Mouse (Mus musculus) stomach, postnatal 0 days (tissue): Measurements from ENCODE around the gene Kcna6. TPM values are rescaled to one million over a fixed set of nuclear protein-coding genes. Genes with fewer than 3 reads are reported as not detected.

Experiments used
- ATAC-seq: fragments of 200-750 bp; cut with Nextera tagmentation; 2 replicates; pipeline ENCODE4 v1.8.0; 2017; ENCODE audit not compliant: low FRiP score, low TSS enrichment
- DNase-seq: peaks from one replicate; pipeline ENCODE4 v3.0.0-alpha.2; 2016; ENCODE audit warnings: low spot score
- H3K27ac ChIP-seq: fragments of 300-500 bp; sonication (generic); replicated peaks from 2 replicates; pipeline ENCODE4 v1.5.1; 2014; ENCODE audit warnings: mild to moderate bottlenecking, control low read depth
- H3K27me3 ChIP-seq: fragments of 300-500 bp; sonication (generic); 2 replicates; pipeline ENCODE4 v1.6.1; 2014; ENCODE audit warnings: low read length; ENCODE audit not compliant: control insufficient read depth, insufficient read depth
- H3K36me3 ChIP-seq: fragments of 300-500 bp; sonication (generic); 2 replicates; pipeline ENCODE4 v1.6.1; 2014; ENCODE audit warnings: low read length, mixed read lengths; ENCODE audit not compliant: control insufficient read depth, insufficient read depth
- H3K4me1 ChIP-seq: fragments of 300-500 bp; sonication (generic); replicated peaks from 2 replicates; pipeline ENCODE4 v1.6.1; 2014; ENCODE audit warnings: antibody characterized with exemption; ENCODE audit not compliant: control insufficient read depth, insufficient read depth
- H3K4me2 ChIP-seq: fragments of 300-500 bp; sonication (generic); replicated peaks from 2 replicates; pipeline ENCODE4 v1.6.1; 2014; ENCODE audit warnings: low read depth, mild to moderate bottlenecking, control low read depth, moderate library complexity
- H3K4me3 ChIP-seq: fragments of 300-500 bp; sonication (generic); 2 replicates; pipeline ENCODE4 v1.5.1; 2014; ENCODE audit warnings: low read depth, low read length, control low read depth
- H3K9ac ChIP-seq: fragments of 300-500 bp; sonication (generic); 2 replicates; pipeline ENCODE4 v1.6.1; 2014; ENCODE audit warnings: mild to moderate bottlenecking, low read length, control low read depth, mixed read lengths
- H3K9me3 ChIP-seq: fragments of 300-500 bp; sonication (generic); 2 replicates; pipeline ENCODE4 v1.6.1; 2016; ENCODE audit warnings: low read length; ENCODE audit not compliant: control insufficient read depth
- CTCF ChIP-seq: IDR thresholded peaks from 2 replicates; pipeline ENCODE4 v1.5.1; 2016; ENCODE audit warnings: antibody characterized with exemption, low read depth, mild to moderate bottlenecking, moderate library complexity
- EP300 ChIP-seq: optimal IDR thresholded peaks from 2 replicates; pipeline ENCODE3; 2016; ENCODE audit warnings: antibody characterized with exemption
- WGBS: fragments of 180-500 bp; shearing (Covaris S2); extraction: QIAGEN DNeasy Blood & Tissue Kit; methylation state at CpG from one replicate; pipeline ENCODE4 v1.1.7; 2014; 5-methylcytosine and 5-hydroxymethylcytosine counted together
- polyA plus RNA-seq: library from polyadenylated mRNA; unstranded; fragments of >200 nt; fragmentation: Nextera tagmentation; extraction: Ambion mirVana; gene quantifications from 2 replicates; pipeline ENCODE4 v1.2.1, GENCODE M21; 2015

The Kcna6 gene
- polyA plus RNA-seq, 1 experiment from 2014 or later: 1.5 TPM

- WGBS: 60% methylated on average over 3 of the region's 3 CpGs
- H3K4me1 ChIP-seq: no peaks in the 10 kb centered on the region
- no peaks in the 10 kb centered on the region for H3K36me3 ChIP-seq
- 0 out of 2 replicates have a peak, but pooled peaks cover 4% of the 10 kb centered on the region for H3K27me3 ChIP-seq
- DNase-seq: no peak
- TF ChIP-seq CTCF: no peak
- TF ChIP-seq EP300: no peak
- no peak overlapping the region for H3K9ac ChIP-seq
- no peak overlapping the region for H3K27ac ChIP-seq
- no peak overlapping the region for H3K4me2 ChIP-seq
- no peak for ATAC-seq
- H3K9me3 ChIP-seq: no peaks in the 10 kb centered on the region
- H3K4me3 ChIP-seq: no peak overlapping the region
These were observed 2.1 kb upstream of the Kcna6 start for GRCm38 (mm10) chr6:126742610-126743009.

GRCm38 (mm10) chr6:126739326-126740210, 906 bp downstream of the Kcna6 start:
- TF ChIP-seq CTCF (no peak), EP300 (no peak)
- Histone ChIP-seq H3K4me2 (peak overlapping the region; percentile 63), H3K9me3 (no peaks in the 10 kb centered on the region), H3K4me3 (peak overlapping the region; percentile 40), H3K9ac (peak overlapping the region; percentile 45), H3K27me3 (0 out of 2 replicates have a peak, but pooled peaks cover 4% of the 10 kb centered on the region), H3K27ac (no peak overlapping the region), H3K4me1 (no peaks in the 10 kb centered on the region), H3K36me3 (no peaks in the 10 kb centered on the region)
- DNase-seq (peak; percentile 27), ATAC-seq (0 out of 2 replicates have a peak, but pooled peaks have one; percentile 26)
- WGBS: 2% methylated on average over 66 of the region's 67 CpGs

GRCm38 (mm10) chr6:126736996-126737395, 3.5 kb downstream of the Kcna6 start:
- ATAC-seq: no peak
- TF ChIP-seq CTCF (no peak), EP300 (no peak)
- WGBS: 50% methylated on average over 4 of the region's 4 CpGs

GRCm38 (mm10) chr6:126735806-126736205, 4.7 kb downstream of the Kcna6 start:
- no peak overlapping the region for H3K4me3 ChIP-seq
- WGBS: 65% methylated on average over 3 of the region's 3 CpGs
- no peaks in the 10 kb centered on the region for H3K36me3 ChIP-seq
- DNase-seq (no peak), ATAC-seq (no peak)
- H3K4me2 ChIP-seq: no peak overlapping the region
- no peak overlapping the region for H3K27ac ChIP-seq
- no peak overlapping the region for H3K9ac ChIP-seq
- no peaks in the 10 kb centered on the region for H3K9me3 ChIP-seq
- no peaks in the 10 kb centered on the region for H3K4me1 ChIP-seq
- 0 out of 2 replicates have a peak, but pooled peaks cover 4% of the 10 kb centered on the region for H3K27me3 ChIP-seq
- TF ChIP-seq EP300 (no peak), CTCF (no peak)

More at GRCm38 (mm10) chr6:126736996-126737395, 3.5 kb downstream of the Kcna6 start:
- H3K9ac ChIP-seq: no peak overlapping the region
- H3K9me3 ChIP-seq: no peaks in the 10 kb centered on the region
- no peak overlapping the region for H3K4me2 ChIP-seq
- no peak overlapping the region for H3K4me3 ChIP-seq
- H3K4me1 ChIP-seq: no peaks in the 10 kb centered on the region
- H3K36me3 ChIP-seq: no peaks in the 10 kb centered on the region
- 0 out of 2 replicates have a peak, but pooled peaks cover 4% of the 10 kb centered on the region for H3K27me3 ChIP-seq
- no peak for DNase-seq
- no peak overlapping the region for H3K27ac ChIP-seq

- no peak for ATAC-seq
- WGBS: 72% methylated on average over 6 of the region's 6 CpGs
- no peak overlapping the region for H3K9ac ChIP-seq
These were observed 7.8 kb downstream of the Kcna6 start for GRCm38 (mm10) chr6:126732645-126733044.

GRCm38 (mm10) chr6:126728803-126729202, 11.7 kb downstream of the Kcna6 start:
- Histone ChIP-seq H3K9me3 (no peaks in the 10 kb centered on the region), H3K4me1 (no peaks in the 10 kb centered on the region), H3K27ac (no peak overlapping the region), H3K4me3 (no peak overlapping the region), H3K36me3 (no peaks in the 10 kb centered on the region), H3K9ac (no peak overlapping the region), H3K27me3 (no peaks in the 10 kb centered on the region), H3K4me2 (no peak overlapping the region)
- TF ChIP-seq EP300 (no peak), CTCF (no peak)
- WGBS: 85% methylated on average over 8 of the region's 8 CpGs
- DNase-seq (no peak), ATAC-seq (no peak)

More at GRCm38 (mm10) chr6:126732645-126733044, 7.8 kb downstream of the Kcna6 start:
- Histone ChIP-seq H3K27me3 (no peaks in the 10 kb centered on the region), H3K4me1 (no peaks in the 10 kb centered on the region), H3K4me3 (no peak overlapping the region), H3K36me3 (no peaks in the 10 kb centered on the region), H3K27ac (no peak overlapping the region), H3K9me3 (no peaks in the 10 kb centered on the region), H3K4me2 (no peak overlapping the region)
- TF ChIP-seq CTCF: no peak
- no peak for TF ChIP-seq EP300
- DNase-seq: no peak
